Mouse (Mus musculus) adrenal gland, postnatal 14 days (tissue): ENCODE data around the gene Rdh19. TPM values are rescaled to one million over a fixed set of nuclear protein-coding genes. Genes with fewer than 3 reads are reported as not detected.
A peak's percentile ranks its signal among the peaks of the same experiment; 100 is the strongest.
"Not testable (repeated sequence)": the region's sequence is repeated elsewhere in the genome, so short reads cannot be mapped to it uniquely, and the experiment has no call there.

Source experiments
- DNase-seq: peaks from one replicate; pipeline ENCODE4 v3.0.0; 2021; ENCODE audit warnings: mixed read lengths
- long read RNA-seq, 2 experiments: library from polyadenylated mRNA; stranded (forward); transcript quantifications; one replicate each; pipeline ENCODE4 v2.0.0; 2021
- total RNA-seq: library from RNA; stranded (reverse); gene quantifications from 2 replicates; pipeline ENCODE4 v1.2.3, GENCODE M21; 2021

Gene Rdh19
- total RNA-seq: not detected in 2 replicates
- long read RNA-seq, experiment 1: 0 reads
- long read RNA-seq, experiment 2: 0 reads

GRCm38 (mm10) chr10:127849628-127850027 lies at the start of gene Rdh19:
Gene Rdh19, plus strand, starts transcription at chr10:127849928.
- DNase-seq: no peak

GRCm38 (mm10) chr10:127800891-127801290 lies 48.8 kb upstream of the Rdh19 start, which contains the start of gene Rdh16:
Gene Rdh16, plus strand, starts transcription at chr10:127801152.
- no peak for DNase-seq

GRCm38 (mm10) chr10:127801612-127802011 lies 48.1 kb upstream of the Rdh19 start:
- no peak for DNase-seq

GRCm38 (mm10) chr10:127802236-127802635 lies 47.5 kb upstream of the Rdh19 start:
- no peak for DNase-seq

- no peak for DNase-seq
Observed at GRCm38 (mm10) chr10:127804416-127804815, 45.3 kb upstream of the Rdh19 start.

- DNase-seq: no peak
Observed at GRCm38 (mm10) chr10:127815888-127816287, 33.8 kb upstream of the Rdh19 start.

GRCm38 (mm10) chr10:127817268-127817910 lies 32.3 kb upstream of the Rdh19 start:
- not testable (repeated sequence) for DNase-seq

- DNase-seq: not testable (repeated sequence)
Observed at GRCm38 (mm10) chr10:127821806-127822205, 27.9 kb upstream of the Rdh19 start.

- peak; percentile 29 for DNase-seq
Observed at GRCm38 (mm10) chr10:127825386-127825785, 24.3 kb upstream of the Rdh19 start.

GRCm38 (mm10) chr10:127829121-127829520 lies 20.6 kb upstream of the Rdh19 start:
- DNase-seq: no peak

GRCm38 (mm10) chr10:127834186-127834585 lies 15.5 kb upstream of the Rdh19 start:
- not testable (repeated sequence) for DNase-seq

- no peak for DNase-seq
Observed at GRCm38 (mm10) chr10:127835292-127835691, 14.4 kb upstream of the Rdh19 start.

GRCm38 (mm10) chr10:127837793-127838192 lies 11.9 kb upstream of the Rdh19 start:
- peak; percentile 24 for DNase-seq

- DNase-seq: no peak
Observed at GRCm38 (mm10) chr10:127838539-127838938, 11.2 kb upstream of the Rdh19 start.

- no peak for DNase-seq
Observed at GRCm38 (mm10) chr10:127840776-127841175, 9.0 kb upstream of the Rdh19 start.

GRCm38 (mm10) chr10:127845945-127846344 lies 3.8 kb upstream of the Rdh19 start:
- not testable (repeated sequence) for DNase-seq

- no peak for DNase-seq
Observed at GRCm38 (mm10) chr10:127848089-127848488, 1.6 kb upstream of the Rdh19 start.

GRCm38 (mm10) chr10:127856376-127856775 lies 6.6 kb downstream of the Rdh19 start:
- DNase-seq: no peak

- DNase-seq: no peak
Observed at GRCm38 (mm10) chr10:127864931-127865330, 15.2 kb downstream of the Rdh19 start.

- DNase-seq: no peak
Observed at GRCm38 (mm10) chr10:127866232-127866631, 16.5 kb downstream of the Rdh19 start, which contains the start of gene Rdh16f2. Gene Rdh16f2, plus strand, starts transcription at chr10:127866474.

GRCm38 (mm10) chr10:127872484-127872883 lies 22.8 kb downstream of the Rdh19 start:
- DNase-seq: peak; percentile 19

- DNase-seq: no peak
Observed at GRCm38 (mm10) chr10:127877681-127878080, 28.0 kb downstream of the Rdh19 start.

GRCm38 (mm10) chr10:127878262-127879057 lies 28.7 kb downstream of the Rdh19 start:
- DNase-seq: no peak
